Mouse (Mus musculus): ENCODE results near the gene Ica1. TPM values are rescaled to one million over a fixed set of nuclear protein-coding genes. Genes with fewer than 3 reads are reported as not detected.

The Ica1 gene
- polyA plus RNA-seq, 1 experiment from 2014 or later = 8.8 TPM

DNA sequence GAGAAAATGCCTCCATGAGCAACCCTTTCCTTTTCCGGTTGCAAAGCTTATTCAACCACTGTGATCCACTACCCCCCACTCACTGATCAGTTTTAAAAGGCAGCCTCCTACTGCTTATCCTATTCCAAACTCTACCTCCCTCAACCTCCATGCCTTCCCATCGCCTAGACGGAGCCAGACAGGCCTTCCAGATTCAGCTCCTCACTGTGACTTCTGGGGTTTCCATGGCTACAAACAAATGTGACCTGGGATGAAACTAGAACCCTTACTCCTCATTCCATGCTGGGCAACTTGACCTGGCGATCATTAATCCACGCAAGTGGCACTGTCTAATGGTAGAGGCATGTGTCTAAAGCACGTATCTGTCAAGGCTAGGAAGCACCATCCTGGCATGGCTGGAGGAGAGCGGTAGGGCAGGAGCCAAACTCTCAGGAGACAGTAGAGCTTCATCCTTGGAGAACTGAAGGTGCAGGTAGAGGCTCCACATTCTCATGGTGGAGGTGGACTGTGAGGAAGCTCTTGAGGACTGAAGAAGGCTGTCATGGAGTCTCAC, 149.5 kb downstream of the Ica1 start:
- Histone ChIP-seq H3K27me3 (replicated peaks) (0 out of 2 replicates have a peak, but pooled peaks cover 11% of the 10 kb centered on the region), H3K9ac (no peak overlapping the region), H3K9me3 (replicated peaks) (no peaks in the 10 kb centered on the region), H3K36me3 (no peaks in the 10 kb centered on the region), H3K4me2 (no peak overlapping the region), H3K27ac (no peak overlapping the region), H3K4me3 (no peak overlapping the region), H3K4me1 (peaks cover 28% of the 10 kb centered on the region)
- ATAC-seq = no peak
- 75% methylated on average over 7 of the region's 7 CpGs for WGBS (ENCODE audit: insufficient replicate concordance)

DNA sequence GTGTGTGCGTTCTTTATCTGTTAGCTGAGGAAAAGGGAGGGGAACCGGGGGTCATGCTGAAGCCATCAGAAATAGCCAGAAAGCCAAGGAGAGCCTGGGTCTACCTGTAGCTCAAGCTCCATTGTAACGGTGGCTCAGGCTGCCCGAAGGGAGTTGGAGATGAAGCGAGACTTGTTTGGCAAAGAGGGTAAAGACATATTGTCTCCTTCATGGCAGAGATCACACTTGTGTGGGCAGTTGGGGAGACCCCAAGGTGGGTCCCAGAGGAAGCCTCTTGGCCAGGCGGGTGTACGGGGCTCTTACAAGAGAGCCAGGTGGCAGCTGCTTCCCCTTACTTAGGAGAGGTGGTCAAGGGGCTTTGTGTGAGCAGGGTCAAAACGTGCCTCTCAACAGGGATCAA, 150.1 kb downstream of the Ica1 start:
- WGBS (ENCODE audit: insufficient replicate concordance) = 74% methylated on average over 8 of the region's 8 CpGs
- Histone ChIP-seq H3K36me3 (no peaks in the 10 kb centered on the region), H3K9ac (no peak overlapping the region), H3K4me3 (no peak overlapping the region), H3K4me1 (peaks cover 28% of the 10 kb centered on the region), H3K27me3 (replicated peaks) (0 out of 2 replicates have a peak, but pooled peaks cover 11% of the 10 kb centered on the region), H3K27ac (no peak overlapping the region), H3K9me3 (replicated peaks) (no peaks in the 10 kb centered on the region), H3K4me2 (no peak overlapping the region)
- no peak for ATAC-seq

- Histone ChIP-seq H3K9ac (no peak overlapping the region), H3K27ac (no peak overlapping the region), H3K9me3 (replicated peaks) (no peaks in the 10 kb centered on the region), H3K36me3 (no peaks in the 10 kb centered on the region), H3K4me2 (no peak overlapping the region), H3K4me1 (peaks cover 7% of the 10 kb centered on the region), H3K27me3 (replicated peaks) (no peaks in the 10 kb centered on the region), H3K4me3 (no peak overlapping the region)
- ATAC-seq = no peak
- 55% methylated on average over 3 of the region's 3 CpGs for WGBS (ENCODE audit: insufficient replicate concordance)
Measured at GRCm38 (mm10) chr6:8623045-8623444, 155.2 kb downstream of the Ica1 start.

DNA sequence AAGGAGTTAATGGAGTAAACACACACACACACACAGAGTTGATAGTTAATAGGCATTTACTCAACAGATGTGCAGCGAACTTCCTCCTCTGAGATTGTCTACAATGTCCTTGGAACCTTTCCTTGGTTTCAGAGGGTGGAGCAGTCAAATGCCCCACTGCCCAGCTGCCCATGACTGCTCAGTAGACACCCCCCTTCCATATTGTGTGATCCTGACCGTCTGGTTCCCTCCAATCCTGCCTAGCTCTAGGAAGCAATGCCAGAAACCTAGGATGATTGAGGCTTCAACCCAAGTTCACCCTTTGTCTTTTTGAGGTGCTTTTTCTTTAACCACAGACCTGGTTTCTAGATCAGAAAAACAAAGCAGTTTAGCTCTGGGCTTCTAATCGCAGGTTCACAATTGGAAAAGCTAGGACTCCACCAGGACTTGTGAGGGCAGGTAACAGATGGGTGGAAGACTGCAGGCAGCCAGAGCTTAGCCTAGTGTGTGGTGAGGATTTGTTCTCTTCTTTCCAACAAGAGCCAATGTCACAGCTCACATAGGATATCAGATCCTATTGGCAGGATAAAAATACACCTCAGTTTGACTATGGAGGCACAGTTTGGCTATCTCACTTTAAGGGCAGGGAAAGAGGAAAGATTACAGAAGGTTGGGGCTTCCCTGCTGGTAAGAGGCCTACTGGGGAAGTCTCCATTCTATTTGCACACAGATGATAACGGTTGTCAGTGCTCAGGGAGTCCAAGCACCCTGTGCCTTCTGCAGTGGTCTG, 158.5 kb downstream of the Ica1 start:
- Histone ChIP-seq H3K27ac (no peak overlapping the region), H3K4me2 (no peak overlapping the region), H3K9ac (no peak overlapping the region), H3K4me1 (peaks cover 7% of the 10 kb centered on the region), H3K9me3 (replicated peaks) (no peaks in the 10 kb centered on the region), H3K27me3 (replicated peaks) (no peaks in the 10 kb centered on the region), H3K36me3 (no peaks in the 10 kb centered on the region), H3K4me3 (no peak overlapping the region)
- ATAC-seq = peak; percentile 70
- 43% methylated on average over 4 of the region's 4 CpGs for WGBS (ENCODE audit: insufficient replicate concordance)

DNA sequence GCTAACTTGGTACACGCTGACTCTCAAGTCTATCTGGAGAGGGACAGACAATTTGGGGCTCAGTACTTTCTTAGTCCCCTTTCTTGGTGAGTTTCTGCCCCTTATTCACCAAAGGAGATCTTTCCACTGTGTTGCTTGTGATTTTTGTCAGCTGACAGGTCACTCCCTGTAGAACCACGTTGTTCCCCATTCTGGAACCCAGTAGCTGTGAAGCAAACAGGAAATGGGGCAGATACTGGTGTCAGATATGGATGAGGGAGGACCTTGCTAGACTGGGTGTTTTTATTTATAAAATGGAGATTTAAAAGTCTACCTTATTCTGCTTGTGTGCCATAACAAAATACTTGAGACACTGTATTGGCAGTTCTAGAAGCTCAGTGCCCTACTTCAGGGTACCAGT, 160.9 kb downstream of the Ica1 start:
- H3K9ac ChIP-seq = no peak overlapping the region
- no peak overlapping the region for H3K27ac ChIP-seq
- no peak for ATAC-seq
- H3K4me2 ChIP-seq = no peak overlapping the region
- H3K27me3 ChIP-seq (replicated peaks) = no peaks in the 10 kb centered on the region
- no peak overlapping the region for H3K4me3 ChIP-seq
- no peaks in the 10 kb centered on the region for H3K36me3 ChIP-seq
- WGBS (ENCODE audit: insufficient replicate concordance) = 44% methylated on average over 2 of the region's 2 CpGs
- no peaks in the 10 kb centered on the region for H3K9me3 ChIP-seq (replicated peaks)
- peaks cover 7% of the 10 kb centered on the region for H3K4me1 ChIP-seq

GRCm38 (mm10) chr6:8591665-8592064, 186.6 kb downstream of the Ica1 start:
- no peak overlapping the region for H3K27ac ChIP-seq
- H3K4me1 ChIP-seq = no peaks in the 10 kb centered on the region
- 0 out of 2 replicates have a peak, but pooled peaks cover 2% of the 10 kb centered on the region for H3K36me3 ChIP-seq
- H3K9me3 ChIP-seq (replicated peaks) = no peaks in the 10 kb centered on the region
- no peak overlapping the region for H3K9ac ChIP-seq
- 87% methylated on average over 9 of the region's 9 CpGs for WGBS (ENCODE audit: insufficient replicate concordance)
- H3K4me2 ChIP-seq = no peak overlapping the region
- H3K27me3 ChIP-seq (replicated peaks) = no peaks in the 10 kb centered on the region
- no peak for ATAC-seq
- no peak overlapping the region for H3K4me3 ChIP-seq

- no peak for ATAC-seq
- whole genome bisulfite sequencing (ENCODE audit: insufficient replicate concordance) = 62% methylated on average over 3 of the region's 3 CpGs
- no peaks in the 10 kb centered on the region for H3K9me3 ChIP-seq (replicated peaks)
- no peak overlapping the region for H3K4me2 ChIP-seq
- H3K4me3 ChIP-seq = no peak overlapping the region
- H3K9ac ChIP-seq = no peak overlapping the region
- H3K36me3 ChIP-seq = 0 out of 2 replicates have a peak, but pooled peaks cover 2% of the 10 kb centered on the region
- no peak overlapping the region for H3K27ac ChIP-seq
- H3K4me1 ChIP-seq = no peaks in the 10 kb centered on the region
- no peaks in the 10 kb centered on the region for H3K27me3 ChIP-seq (replicated peaks)
Measured at GRCm38 (mm10) chr6:8583892-8584291, 194.4 kb downstream of the Ica1 start.

DNA sequence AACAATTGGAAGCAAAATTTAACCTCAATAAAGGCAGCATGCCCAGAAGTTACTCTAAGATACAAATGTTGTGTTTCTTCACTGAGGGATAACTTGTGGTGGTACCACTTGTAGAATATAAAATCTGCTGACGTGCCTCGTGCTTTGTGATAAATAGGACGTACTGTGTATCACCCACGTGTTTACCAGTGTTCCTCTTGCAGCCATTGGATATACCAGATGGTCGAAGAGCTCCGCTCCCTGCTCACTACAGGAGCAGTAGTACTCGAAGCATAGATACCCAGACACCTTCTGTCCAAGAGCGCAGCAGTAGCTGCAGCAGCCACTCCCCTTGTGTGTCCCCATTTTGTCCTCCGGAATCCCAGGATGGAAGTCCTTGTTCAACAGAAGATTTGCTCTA, 195.9 kb downstream of the Ica1 start:
- no peaks in the 10 kb centered on the region for H3K27me3 ChIP-seq (replicated peaks)
- no peaks in the 10 kb centered on the region for H3K36me3 ChIP-seq
- H3K9ac ChIP-seq = no peak overlapping the region
- no peaks in the 10 kb centered on the region for H3K9me3 ChIP-seq (replicated peaks)
- no peak overlapping the region for H3K4me2 ChIP-seq
- no peak overlapping the region for H3K4me3 ChIP-seq
- no peak for ATAC-seq
- H3K4me1 ChIP-seq = no peaks in the 10 kb centered on the region
- H3K27ac ChIP-seq = no peak overlapping the region
- WGBS (ENCODE audit: insufficient replicate concordance) = 80% methylated on average over 9 of the region's 9 CpGs

Other genes starting within 250 kb of the Ica1 start
- gene Nxph1, start 169.9 kb upstream of the Ica1 start, polyA plus RNA-seq (2016; fragmentation: Nextera tagmentation; extraction: Ambion mirVana) = not detected in 2 replicates

Data from liver, embryonic 12.5 days (tissue).